Mouse (Mus musculus) forebrain, embryonic 14.5 days (tissue): ENCODE results near the gene Gucd1. TPM values are rescaled to one million over a fixed set of nuclear protein-coding genes. Genes with fewer than 3 reads are reported as not detected.
A peak's percentile ranks its signal among the peaks of the same experiment; 100 is the strongest.

Source experiments
- ATAC-seq: fragments of 200-750 bp; cut with Nextera tagmentation; 2 replicates; pipeline ENCODE4 v1.8.0; 2017; ENCODE audit warnings: mild to moderate bottlenecking, moderate library complexity
- DNase-seq: peaks from one replicate; pipeline ENCODE4 v3.0.0-alpha.2; 2015; ENCODE audit warnings: low spot score
- H3K27ac ChIP-seq: fragments of 300-500 bp; sonication (generic); 2 replicates; pipeline ENCODE4 v1.5.1; 2014; ENCODE audit warnings: low read depth, mild to moderate bottlenecking, control low read depth, low read length, moderate library complexity
- H3K27me3 ChIP-seq: fragments of 300-500 bp; sonication (generic); replicated peaks from 2 replicates; pipeline ENCODE4 v1.6.1; 2014; ENCODE audit warnings: low read length, control low read depth, mixed read lengths; ENCODE audit not compliant: control insufficient read depth, insufficient read depth
- H3K36me3 ChIP-seq: fragments of 300-500 bp; sonication (generic); 2 replicates; pipeline ENCODE4 v1.6.1; 2014; ENCODE audit warnings: low read length, control low read depth; ENCODE audit not compliant: control insufficient read depth, insufficient read depth
- H3K4me1 ChIP-seq: fragments of 300-500 bp; sonication (generic); 2 replicates; pipeline ENCODE4 v1.6.1; 2014; ENCODE audit warnings: antibody characterized with exemption, low read length, control low read depth; ENCODE audit not compliant: control insufficient read depth, insufficient read depth
- H3K4me2 ChIP-seq: fragments of 300-500 bp; sonication (generic); 2 replicates; pipeline ENCODE4 v1.6.1; 2014; ENCODE audit warnings: mild to moderate bottlenecking, control low read depth, low read length
- H3K4me3 ChIP-seq: fragments of 300-500 bp; sonication (generic); 2 replicates; pipeline ENCODE4 v1.5.1; 2014; ENCODE audit warnings: low read depth, low read length, control low read depth
- H3K9ac ChIP-seq: fragments of 300-500 bp; sonication (generic); 2 replicates; pipeline ENCODE4 v1.6.1; 2014; ENCODE audit warnings: mild to moderate bottlenecking, low read length, control low read depth, moderate library complexity
- H3K9me3 ChIP-seq: fragments of 300-500 bp; sonication (generic); replicated peaks from 2 replicates; pipeline ENCODE4 v1.6.1; 2016; ENCODE audit warnings: low read length, control low read depth, mixed read lengths; ENCODE audit not compliant: control insufficient read depth
- WGBS: fragments of 180-500 bp; shearing (Covaris S2); extraction: QIAGEN DNeasy Blood & Tissue Kit; methylation state at CpG from one replicate; pipeline ENCODE4 v1.1.7; 2014; 5-methylcytosine and 5-hydroxymethylcytosine counted together
- polyA plus RNA-seq: library from polyadenylated mRNA; unstranded; fragments of >200 nt; fragmentation: Nextera tagmentation; extraction: Ambion mirVana; gene quantifications from 2 replicates; pipeline ENCODE4 v1.2.1, GENCODE M21; 2014

The Gucd1 gene
- polyA plus RNA-seq, 1 experiment from 2014 or later: 29.5 TPM

DNA sequence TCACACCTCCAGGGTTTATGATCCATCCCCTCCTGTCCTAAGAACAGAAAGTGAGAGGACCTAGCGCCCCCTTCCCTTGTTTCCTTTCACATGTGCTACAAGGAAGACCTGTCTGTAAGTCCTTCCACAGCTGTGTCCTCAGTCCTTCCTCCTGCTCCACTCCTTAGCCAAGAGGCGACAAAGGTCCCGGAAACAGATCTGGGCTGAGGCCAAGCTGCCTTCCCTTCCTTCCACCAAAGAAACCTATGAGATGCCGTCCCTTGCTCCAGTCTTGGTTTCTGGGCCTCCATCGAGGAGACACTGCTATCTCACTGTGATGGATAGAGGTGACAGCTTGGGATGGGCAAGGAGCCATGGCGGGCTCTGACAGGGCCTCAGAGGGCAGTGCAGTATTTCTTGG, 182.7 kb downstream of the Gucd1 start:
- Histone ChIP-seq H3K27ac (no peak overlapping the region), H3K9ac (no peak overlapping the region), H3K4me1 (no peaks in the 10 kb centered on the region), H3K4me3 (no peak overlapping the region), H3K36me3 (no peaks in the 10 kb centered on the region), H3K27me3 (no peaks in the 10 kb centered on the region), H3K4me2 (no peak overlapping the region), H3K9me3 (no peaks in the 10 kb centered on the region)
- ATAC-seq: no peak
- 86% methylated on average over 6 of the region's 6 CpGs for WGBS
- no peak for DNase-seq

GRCm38 (mm10) chr10:75334175-75334574, 183.6 kb downstream of the Gucd1 start:
- WGBS: 90% methylated on average over 7 of the region's 7 CpGs
- Histone ChIP-seq H3K9me3 (no peaks in the 10 kb centered on the region), H3K27ac (no peak overlapping the region), H3K36me3 (no peaks in the 10 kb centered on the region), H3K4me3 (no peak overlapping the region), H3K4me1 (no peaks in the 10 kb centered on the region), H3K4me2 (no peak overlapping the region), H3K9ac (no peak overlapping the region), H3K27me3 (no peaks in the 10 kb centered on the region)
- no peak for DNase-seq
- no peak for ATAC-seq

DNA sequence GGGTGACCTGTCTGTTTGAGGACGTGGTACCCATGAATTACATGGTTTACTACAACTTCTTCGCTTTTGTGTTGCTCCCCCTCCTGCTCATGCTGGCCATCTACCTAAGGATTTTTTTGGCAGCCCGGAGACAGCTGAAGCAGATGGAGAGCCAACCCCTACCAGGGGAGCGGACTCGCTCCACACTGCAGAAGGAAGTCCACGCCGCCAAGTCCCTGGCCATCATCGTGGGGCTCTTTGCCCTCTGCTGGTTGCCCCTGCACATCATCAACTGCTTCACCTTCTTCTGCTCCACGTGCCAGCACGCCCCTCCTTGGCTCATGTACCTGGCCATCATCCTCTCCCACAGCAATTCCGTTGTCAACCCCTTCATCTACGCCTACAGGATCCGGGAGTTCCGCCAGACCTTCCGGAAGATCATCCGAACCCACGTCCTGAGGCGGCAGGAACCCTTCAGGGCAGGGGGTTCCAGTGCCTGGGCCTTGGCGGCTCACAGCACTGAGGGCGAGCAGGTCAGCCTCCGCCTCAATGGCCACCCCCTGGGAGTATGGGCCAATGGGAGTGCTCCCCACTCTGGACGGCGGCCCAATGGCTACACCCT, 184.5 kb downstream of the Gucd1 start:
- 93% methylated on average over 23 of the region's 23 CpGs for WGBS
- no peak overlapping the region for H3K9ac ChIP-seq

DNA sequence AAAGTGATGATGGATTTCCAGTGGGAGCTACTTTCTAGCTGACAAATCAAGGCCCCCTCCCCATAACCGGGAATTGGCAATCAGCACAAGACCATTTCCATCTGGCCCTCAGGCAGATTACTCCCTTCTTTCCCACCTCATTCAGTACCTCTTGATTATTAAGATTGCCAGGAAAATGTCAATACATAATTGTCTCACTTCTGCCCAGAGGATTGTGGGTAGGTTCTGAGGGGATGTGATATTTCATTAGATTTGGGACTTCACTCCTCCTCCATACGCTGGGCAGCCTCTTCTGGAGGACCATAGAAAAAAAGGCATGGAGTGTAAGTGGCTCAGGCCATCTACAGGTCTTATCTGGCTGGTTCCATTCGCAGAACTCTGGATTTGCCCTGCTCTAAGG, 185.5 kb downstream of the Gucd1 start:
- Histone ChIP-seq H3K9ac (no peak overlapping the region), H3K4me1 (no peaks in the 10 kb centered on the region), H3K4me3 (no peak overlapping the region), H3K9me3 (no peaks in the 10 kb centered on the region), H3K36me3 (no peaks in the 10 kb centered on the region), H3K27me3 (no peaks in the 10 kb centered on the region), H3K4me2 (no peak overlapping the region), H3K27ac (no peak overlapping the region)
- ATAC-seq: no peak
- WGBS: 88% methylated on average over 3 of the region's 3 CpGs
- no peak for DNase-seq

More for the DNA sequence above, 184.5 kb downstream of the Gucd1 start:
- H3K4me3 ChIP-seq: no peak overlapping the region
- H3K27me3 ChIP-seq: no peaks in the 10 kb centered on the region
- H3K4me2 ChIP-seq: no peak overlapping the region
- no peak overlapping the region for H3K27ac ChIP-seq
- ATAC-seq (no peak), DNase-seq (no peak)
- no peaks in the 10 kb centered on the region for H3K36me3 ChIP-seq
- H3K9me3 ChIP-seq: no peaks in the 10 kb centered on the region
- no peaks in the 10 kb centered on the region for H3K4me1 ChIP-seq

- ATAC-seq: no peak
- H3K9ac ChIP-seq: no peak overlapping the region
- no peaks in the 10 kb centered on the region for H3K9me3 ChIP-seq
- H3K4me3 ChIP-seq: no peak overlapping the region
- no peaks in the 10 kb centered on the region for H3K27me3 ChIP-seq
- H3K27ac ChIP-seq: no peak overlapping the region
- no peak overlapping the region for H3K4me2 ChIP-seq
- no peaks in the 10 kb centered on the region for H3K4me1 ChIP-seq
- no peak for DNase-seq
- WGBS: 61% methylated on average over 4 of the region's 4 CpGs
- H3K36me3 ChIP-seq: no peaks in the 10 kb centered on the region
Measured at GRCm38 (mm10) chr10:75328201-75328704, 189.5 kb downstream of the Gucd1 start.

DNA sequence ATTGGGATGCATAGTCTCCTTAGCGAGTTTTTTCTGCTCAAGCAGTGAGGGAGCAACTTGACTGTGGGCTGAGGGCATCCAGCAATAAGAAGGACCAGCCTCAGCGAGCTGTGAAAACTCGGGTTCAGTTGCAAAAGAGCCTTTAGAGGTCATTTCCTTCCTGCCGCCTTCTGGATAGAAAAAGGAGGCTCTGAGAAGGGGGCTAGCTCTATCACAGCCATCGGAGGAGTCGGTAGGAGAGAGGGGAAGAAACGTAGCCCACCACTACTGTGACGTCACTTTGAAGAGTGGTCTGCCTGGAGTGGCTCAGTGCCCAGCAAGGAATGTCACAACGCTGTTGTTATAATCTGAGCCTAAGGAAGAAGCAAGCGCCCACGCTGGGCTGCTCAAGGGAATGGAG, 190.7 kb downstream of the Gucd1 start:
- no peaks in the 10 kb centered on the region for H3K4me1 ChIP-seq
- H3K4me3 ChIP-seq: no peak overlapping the region
- 70% methylated on average over 11 of the region's 11 CpGs for WGBS
- H3K27ac ChIP-seq: no peak overlapping the region
- H3K4me2 ChIP-seq: no peak overlapping the region
- H3K9me3 ChIP-seq: no peaks in the 10 kb centered on the region
- H3K27me3 ChIP-seq: no peaks in the 10 kb centered on the region
- no peak overlapping the region for H3K9ac ChIP-seq
- no peak for ATAC-seq
- H3K36me3 ChIP-seq: no peaks in the 10 kb centered on the region
- no peak for DNase-seq

DNA sequence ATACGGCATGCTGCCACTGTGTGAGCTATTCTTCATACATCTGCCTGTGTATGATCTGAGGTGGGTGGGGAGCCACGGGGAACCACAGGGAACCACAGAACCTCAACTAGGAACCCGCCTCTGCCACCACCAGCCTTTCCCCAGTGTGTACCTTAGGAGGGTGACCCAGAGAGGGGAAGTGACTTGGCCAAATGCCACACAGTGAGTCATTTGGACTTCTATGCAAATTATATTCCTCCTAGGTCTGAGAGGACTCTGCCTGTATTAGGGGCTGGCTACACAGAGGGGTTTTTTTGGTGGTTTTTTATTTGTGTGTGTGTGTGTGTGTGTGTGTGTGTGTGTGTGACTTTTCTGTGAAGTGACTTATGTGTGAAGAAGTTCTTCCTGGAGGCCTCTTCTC, 191.2 kb downstream of the Gucd1 start:
- DNase-seq (peak; percentile 16), ATAC-seq (no peak)
- Histone ChIP-seq H3K9ac (no peak overlapping the region), H3K36me3 (no peaks in the 10 kb centered on the region), H3K27ac (no peak overlapping the region), H3K4me3 (no peak overlapping the region), H3K4me2 (no peak overlapping the region), H3K9me3 (no peaks in the 10 kb centered on the region), H3K4me1 (no peaks in the 10 kb centered on the region), H3K27me3 (no peaks in the 10 kb centered on the region)
- 88% methylated on average over 3 of the region's 3 CpGs for WGBS

- H3K4me2 ChIP-seq: no peak overlapping the region
- H3K4me1 ChIP-seq: no peaks in the 10 kb centered on the region
- DNase-seq (no peak), ATAC-seq (no peak)
- H3K4me3 ChIP-seq: no peak overlapping the region
- no peak overlapping the region for H3K27ac ChIP-seq
- WGBS: 96% methylated on average over 23 of the region's 23 CpGs
- no peaks in the 10 kb centered on the region for H3K36me3 ChIP-seq
- no peaks in the 10 kb centered on the region for H3K27me3 ChIP-seq
- H3K9ac ChIP-seq: no peak overlapping the region
- no peaks in the 10 kb centered on the region for H3K9me3 ChIP-seq
Measured at GRCm38 (mm10) chr10:75325821-75326220, 192.0 kb downstream of the Gucd1 start.

DNA sequence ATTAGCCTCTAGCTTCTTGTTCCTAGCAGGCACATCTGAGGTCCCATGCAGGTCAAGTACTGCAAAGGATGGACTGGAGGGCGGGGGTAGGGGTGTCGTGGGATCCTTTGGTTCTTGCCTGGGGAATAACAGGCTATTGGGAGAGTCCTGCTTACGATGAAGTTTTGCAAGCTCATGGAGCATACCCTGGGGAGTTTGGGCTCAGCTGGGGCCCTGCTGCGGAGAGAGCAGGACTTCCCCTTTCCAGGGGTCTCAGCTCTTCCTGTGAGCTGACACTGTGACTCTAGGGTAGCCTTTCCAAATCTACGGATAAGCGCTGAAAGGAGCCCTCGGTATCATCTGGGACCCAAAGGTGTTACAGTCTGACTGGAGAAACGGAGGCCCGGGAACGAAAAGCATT, 193.4 kb downstream of the Gucd1 start:
- Histone ChIP-seq H3K27ac (no peak overlapping the region), H3K36me3 (no peaks in the 10 kb centered on the region), H3K4me1 (no peaks in the 10 kb centered on the region), H3K9ac (no peak overlapping the region), H3K4me2 (no peak overlapping the region), H3K9me3 (no peaks in the 10 kb centered on the region), H3K4me3 (no peak overlapping the region), H3K27me3 (no peaks in the 10 kb centered on the region)
- 76% methylated on average over 10 of the region's 10 CpGs for WGBS
- ATAC-seq (no peak), DNase-seq (no peak)
